Mouse (Mus musculus) adrenal gland, postnatal 25 days (tissue): ENCODE data around the gene Slc15a1. TPM values are rescaled to one million over a fixed set of nuclear protein-coding genes. Genes with fewer than 3 reads are reported as not detected.

Source experiments
- total RNA-seq: library from RNA; stranded (reverse); gene quantifications from 2 replicates; pipeline ENCODE4 v1.2.3, GENCODE M21; 2021

Slc15a1 gene
- total RNA-seq, 1 experiment from 2014 or later, result not detected

Other genes starting within 250 kb of the Slc15a1 start
- gene Stk24, start 125.2 kb downstream of the Slc15a1 start, total RNA-seq, result 110 and 127 TPM in 2 replicates